Mouse (Mus musculus): Measurements from ENCODE around the gene Slx1b.
"Not testable (repeated sequence)": the region's sequence is repeated elsewhere in the genome, so short reads cannot be mapped to it uniquely, and the experiment has no call there.

Gene Slx1b

DNA sequence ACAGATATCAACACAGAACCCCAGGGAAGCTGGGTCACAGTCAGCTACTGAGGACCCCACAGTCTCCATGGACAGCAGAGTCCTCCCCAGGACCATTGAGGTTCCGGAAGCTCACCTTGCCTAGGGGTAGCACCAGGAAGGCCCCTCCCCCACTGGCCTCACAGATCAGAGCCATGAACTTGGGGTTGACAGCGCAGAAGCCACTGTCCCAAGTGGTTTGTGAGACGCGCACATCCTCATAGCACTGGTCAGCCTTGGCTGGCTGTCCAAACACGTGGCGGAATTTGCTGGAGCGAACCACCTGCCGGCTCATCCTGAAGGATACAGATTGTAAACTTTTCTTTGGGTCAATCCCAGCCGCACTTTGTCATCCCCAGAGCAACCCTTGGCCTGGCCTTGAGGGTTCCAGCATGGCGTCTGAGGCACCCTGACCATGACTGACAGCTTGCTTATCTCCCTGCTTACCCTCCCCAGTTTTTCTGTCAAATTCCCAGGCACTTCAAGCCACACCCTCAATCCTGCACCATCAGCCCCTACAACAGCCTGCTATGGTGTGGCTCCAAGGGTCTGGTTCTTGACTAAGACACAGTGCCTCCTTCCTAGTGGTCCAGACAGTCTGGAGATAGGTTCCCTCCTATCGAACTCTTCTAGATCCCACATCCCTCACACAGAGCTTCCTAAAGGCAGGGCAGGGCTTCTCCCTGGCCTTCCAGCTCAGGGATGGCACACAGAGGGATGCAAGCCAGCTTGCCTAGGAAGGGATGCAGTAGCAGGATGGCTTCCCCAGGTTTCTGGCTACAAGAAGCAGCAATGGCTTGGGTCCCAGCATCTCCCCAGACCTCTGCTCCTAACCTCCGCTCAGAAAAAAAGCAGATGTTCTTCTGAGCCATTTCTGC is 7.5 kb upstream of the Slx1b start:
- DNase-seq = no peak

DNA sequence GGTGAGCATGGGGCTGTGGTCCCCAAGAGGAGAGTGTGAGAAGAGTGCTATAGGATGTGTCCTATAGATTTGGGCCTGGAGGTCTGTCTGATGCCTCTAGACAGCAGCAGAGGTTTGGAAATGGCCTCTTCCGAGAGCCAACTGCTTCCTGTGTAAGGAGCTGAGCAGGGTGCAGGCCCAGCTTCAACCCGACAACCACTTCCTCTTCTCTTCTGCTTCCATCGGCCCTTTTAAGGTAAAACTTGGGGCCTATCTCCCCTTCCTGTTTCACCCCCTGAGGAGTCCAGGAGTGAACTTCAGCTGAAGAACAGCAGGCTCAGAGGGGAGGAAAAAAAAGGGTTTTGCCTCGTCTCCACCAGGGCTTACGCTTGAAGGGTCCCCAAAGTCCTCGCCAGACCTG is 6.8 kb upstream of the Slx1b start:
- DNase-seq = no peak

DNA sequence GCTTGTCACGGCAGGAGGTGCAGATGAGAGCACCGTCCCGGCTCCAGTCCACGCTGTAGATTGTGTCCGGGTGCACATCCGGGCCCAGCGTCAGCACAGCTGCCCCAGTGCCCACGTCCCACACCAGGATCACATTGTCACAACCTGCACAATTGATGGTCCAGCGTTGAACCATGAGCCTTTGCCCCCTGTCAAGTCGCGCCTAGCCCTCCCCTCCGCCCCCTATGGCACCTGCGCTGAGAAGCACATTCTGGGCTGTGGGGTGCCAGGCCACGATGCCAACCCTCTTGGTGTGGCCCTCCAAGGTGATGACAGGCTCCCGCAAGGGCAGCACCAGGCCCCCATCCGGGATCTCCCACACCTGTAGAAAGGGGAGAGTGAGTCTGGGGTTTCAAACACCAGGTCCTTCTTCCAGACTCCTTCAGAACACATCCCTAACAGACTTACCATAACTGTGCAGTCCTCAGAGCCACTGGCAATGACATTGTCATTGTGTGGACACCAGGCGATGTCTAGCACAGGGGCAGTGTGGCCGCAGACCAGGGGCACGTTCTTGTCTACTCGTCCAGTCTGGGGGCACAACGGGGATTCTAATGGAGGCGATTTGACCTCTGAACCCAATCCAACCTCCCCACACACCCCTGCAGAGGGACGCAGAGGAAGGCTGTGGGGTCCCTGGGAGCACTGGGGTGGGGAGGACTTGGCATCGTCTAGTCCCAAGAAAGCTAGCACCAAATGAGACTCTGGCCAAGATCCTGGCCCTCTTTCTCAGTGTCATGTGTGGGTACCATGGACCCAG is 6.2 kb upstream of the Slx1b start:
- DNase-seq = no peak

DNA sequence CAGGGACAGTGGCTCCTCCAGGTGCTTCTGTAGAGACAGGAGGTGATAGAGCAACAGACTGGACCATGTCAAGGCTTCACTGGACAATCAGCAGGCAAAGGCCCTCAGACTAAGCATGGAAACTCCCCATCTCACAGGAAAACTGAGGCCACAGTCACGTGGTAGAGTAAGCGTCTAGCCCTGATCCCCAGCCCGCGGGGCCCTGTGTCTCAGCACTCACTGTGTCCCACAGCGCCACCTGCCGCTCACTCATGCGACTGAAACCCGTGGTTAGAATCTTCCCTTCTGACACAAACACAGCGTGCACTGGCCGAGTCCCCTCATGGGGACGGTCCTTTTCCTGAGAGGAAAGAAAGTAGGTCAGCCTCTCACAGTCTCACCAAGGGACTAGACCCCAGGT is 5.5 kb upstream of the Slx1b start:
- peak; percentile 94 for DNase-seq

DNA sequence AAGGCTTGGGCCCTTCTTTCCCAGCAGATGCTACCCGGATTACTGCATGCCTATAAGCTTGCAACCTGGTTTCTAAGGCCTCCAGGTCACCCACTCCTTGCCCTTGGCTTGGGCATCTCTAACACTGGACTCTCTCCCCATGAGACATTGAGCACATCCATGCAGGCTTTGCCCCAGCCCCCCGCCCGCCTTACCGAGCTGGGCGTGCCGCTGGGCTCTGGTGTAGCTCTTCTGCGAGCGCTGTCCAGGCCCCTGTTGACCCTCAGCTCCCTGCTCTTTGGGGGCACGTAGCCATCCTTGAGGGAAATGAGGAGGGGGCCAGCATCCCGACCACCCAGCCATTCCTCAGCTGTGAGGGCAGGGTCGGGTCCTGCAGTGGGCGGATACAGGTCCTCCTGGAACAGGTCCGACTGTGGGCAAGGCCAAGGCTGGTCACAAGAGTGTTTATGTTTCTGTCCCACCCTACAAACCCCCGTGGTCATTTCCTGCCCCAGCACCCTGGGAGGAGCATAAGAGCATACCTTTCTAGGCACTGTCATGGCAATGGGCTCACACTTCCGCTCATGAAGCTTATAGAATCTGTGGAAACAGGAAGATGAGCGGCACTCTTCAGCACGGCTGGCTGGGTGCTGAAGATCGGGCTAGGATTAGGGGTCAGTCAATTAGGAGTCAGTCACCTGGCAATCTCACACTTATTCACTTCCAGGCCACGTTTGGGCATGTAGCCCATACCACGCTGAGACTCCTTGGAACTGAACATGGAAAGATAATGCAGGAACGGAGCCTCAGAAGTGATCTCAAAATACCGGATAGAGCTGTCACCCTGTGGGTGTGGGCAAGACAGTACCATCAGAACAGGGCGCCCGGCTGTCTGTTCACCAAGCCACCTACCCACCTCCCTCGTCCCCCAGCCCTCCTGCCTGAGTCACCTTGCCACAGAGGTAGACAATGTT is 4.8 kb upstream of the Slx1b start:
- no peak for DNase-seq

DNA sequence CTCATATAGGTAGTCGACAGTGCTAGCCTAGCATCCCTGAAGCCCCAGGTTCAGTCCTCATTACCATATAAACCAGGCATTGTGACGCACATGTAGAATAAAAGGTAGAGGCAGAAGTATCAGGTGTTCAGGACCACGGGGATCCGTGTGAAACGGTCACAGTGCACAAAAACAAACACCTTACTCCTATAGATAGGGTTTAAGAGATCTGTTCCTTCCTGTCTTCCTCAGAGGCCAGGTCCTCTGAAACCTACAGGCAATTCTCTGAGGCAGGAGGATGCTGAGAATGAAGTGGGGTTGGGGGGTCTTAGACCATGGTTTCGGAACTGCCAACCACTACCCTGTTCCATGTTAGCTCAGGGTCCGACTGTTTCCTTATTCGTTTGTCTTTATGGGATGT is 2.3 kb upstream of the Slx1b start:
- DNase-seq = no peak

DNA sequence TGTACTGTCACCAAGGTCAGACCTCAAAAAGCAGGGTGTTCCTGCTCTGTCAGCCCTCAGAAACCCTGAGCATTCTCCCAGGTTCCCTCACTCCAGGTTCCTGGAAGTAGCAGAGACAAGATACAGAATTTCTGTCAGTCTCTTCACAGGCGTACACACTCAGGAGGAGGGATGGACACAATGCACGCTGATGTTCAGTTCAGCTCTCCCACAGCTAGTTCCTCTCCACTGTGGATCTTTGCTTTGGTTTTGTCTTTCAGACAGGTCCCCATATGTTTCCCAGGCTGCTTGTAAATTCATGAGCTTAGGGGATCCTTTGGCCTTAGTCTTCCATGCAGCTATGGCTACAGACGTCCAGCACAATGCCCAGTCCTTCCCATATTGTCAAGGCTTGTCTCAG is 1.3 kb upstream of the Slx1b start:
- no peak for DNase-seq

DNA sequence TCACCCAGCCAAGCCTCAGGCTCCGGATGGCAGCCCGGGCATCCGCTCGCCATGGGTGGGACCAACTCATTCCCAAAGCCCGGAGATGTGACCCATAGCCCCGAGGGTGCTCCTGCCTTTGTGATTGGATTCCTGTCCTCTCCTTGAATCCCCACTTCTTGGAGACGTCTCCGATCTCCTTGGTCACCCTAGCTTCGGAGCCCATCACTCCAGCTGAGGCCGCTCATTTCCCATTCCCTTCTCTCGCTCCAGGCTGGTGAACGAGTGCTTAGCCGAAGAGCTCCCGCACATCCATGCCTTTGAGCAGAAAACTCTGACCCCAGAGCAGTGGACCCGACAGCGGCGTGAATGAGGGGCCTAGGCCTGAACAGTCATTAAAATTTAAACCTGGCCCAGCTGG is 719 bp upstream of the Slx1b start:
- no peak for DNase-seq

DNA sequence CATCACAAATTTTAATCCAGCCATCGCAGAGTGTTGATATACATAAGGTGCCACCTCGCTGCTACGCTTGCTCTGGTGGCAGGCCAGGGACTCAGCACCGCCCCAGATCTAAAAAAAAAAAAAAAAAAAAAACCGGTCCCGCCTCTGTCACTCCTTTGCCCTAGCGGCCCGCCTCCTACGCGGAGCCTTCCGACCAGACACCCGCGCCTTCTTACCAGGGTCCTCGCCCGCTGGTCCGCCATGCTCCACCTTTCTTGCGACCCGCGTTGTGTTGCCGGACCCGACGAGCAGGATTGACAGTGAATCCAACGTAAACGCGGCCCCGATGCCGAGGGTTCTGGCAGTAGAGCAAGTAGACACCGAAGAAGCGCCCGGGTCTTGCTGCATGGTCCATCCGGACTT is 373 bp downstream of the Slx1b start, which contains the start of gene Bola2:
Gene Bola2 (plus strand): TSS at position 192 of the 402 bp plus-strand sequence.
- DNase-seq = peak; percentile 73

DNA sequence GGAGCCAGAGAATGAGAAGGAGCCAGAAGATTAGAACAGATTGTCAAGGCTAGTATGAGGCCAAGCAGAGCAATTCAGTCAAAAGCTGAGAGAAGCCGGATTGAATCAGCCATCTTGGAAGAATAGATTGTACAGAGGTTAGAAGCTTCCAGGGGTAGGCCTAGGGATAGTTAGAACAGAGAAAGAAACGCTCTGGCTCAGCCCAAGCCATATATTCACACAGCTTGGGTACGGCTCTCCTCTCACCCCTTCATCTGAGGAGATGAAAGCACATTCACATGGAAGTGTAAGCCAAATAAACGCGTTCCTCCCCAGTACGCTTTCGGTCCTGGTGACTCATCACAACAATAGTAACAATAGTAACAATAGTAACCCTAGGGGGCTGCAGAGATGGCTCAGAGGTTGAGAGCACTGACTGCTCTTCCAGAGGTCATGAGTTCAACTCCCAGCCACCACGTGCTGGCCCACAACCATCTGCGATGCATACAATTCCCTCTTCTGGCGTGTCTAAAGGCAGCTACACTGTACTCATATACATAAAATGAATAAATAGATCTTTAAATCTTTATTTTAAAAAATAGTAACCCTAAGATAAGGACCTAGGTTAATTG is 1.0 kb downstream of the Slx1b start:
- DNase-seq = no peak

DNA sequence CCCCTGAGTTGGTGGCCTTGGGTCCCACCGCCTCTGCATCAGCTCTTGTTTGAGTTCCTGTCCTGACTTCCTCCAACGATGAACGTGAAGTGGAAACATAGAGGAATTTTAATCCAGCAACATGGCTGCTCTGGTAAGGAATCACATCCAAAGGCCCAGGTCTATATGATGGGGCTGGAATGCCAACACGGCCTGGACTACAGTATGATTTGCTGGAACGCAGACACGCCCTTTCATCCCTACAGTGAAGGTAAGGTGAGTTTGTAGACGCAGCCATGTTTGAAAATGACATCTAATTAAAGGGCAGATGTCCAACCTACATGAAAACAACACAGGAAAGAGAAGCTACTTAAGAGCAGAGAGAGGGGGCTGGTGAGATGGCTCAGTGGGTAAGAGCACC is 1.8 kb downstream of the Slx1b start:
- DNase-seq = no peak

DNA sequence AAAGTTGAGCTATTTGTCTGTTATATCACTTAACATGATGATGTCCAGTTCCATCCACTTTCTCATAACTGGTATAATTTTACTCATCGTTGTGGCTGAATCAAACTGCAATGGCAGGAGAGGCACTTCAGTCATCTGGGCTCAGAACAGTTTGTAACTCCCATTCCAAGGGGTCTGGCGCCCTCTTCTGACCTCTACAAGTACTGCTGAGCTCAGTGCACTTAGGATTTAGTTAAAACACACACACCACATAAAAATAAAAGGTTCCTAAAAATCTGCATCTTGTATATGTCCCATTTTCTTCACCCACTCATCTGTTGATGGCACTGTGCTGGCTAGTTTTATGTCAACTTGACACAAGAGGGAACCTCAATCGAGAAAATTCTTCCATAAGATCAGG is 2.3 kb downstream of the Slx1b start:
- peak; percentile 93 for DNase-seq

DNA sequence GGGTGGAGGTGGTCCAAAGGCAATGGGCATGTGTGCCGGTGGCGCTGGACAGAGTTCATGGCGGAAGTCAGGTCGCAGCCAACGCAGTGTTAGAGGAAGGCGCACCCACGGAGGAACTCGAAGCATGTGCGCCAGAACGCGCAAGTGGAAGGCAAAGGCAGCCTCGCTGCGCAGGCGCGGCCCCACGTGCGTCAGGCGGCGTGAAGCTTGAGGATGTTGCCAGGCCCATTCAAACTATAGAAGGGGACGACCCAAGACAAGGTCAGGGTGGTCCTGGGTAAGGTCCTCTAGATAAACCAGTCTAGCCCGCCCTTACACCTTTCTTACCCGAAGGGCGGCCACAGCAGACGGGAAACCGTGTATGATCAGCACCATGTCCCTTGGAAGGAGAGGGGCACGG is 3.2 kb downstream of the Slx1b start:
- no peak for DNase-seq

DNA sequence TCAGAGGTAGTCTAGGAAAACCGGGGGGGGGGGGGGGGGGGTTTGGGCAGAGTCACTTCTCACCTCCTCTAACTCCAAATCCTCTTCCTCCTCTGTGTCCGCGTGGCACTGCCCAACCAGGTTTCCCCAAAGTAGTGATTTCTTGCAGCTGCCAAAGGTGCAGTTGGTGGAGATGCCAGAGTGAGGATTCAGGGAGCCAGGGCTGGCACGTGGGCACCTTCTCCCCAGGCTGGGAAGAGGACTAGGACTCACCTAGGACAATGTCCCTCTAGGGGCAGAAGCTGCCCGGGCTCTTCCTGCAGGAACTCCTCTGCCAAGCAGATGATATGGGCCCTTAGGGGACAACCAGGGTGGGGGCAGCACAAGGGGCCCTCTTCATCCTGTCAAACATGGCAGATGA is 3.9 kb downstream of the Slx1b start:
- no peak for DNase-seq

DNA sequence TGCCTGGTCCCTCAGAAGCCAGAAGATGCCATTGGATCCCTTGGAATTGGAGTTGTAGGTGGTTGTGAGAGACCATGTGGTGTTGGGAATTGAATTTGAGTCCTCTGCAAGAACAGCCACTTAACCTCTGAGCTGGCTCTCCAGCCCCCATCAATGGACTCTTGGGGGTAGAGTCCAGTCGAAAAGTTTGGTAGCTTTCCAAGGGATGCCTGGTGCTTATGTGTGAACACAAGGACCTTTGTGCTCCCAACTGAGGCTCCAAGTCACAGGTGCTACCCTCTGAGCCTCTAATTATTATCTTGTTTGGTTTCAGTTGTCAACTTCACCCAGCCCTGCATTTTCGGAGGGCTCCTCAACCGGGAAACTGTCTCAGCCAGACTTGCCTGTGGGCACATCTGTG is 4.8 kb downstream of the Slx1b start:
- no peak for DNase-seq

DNA sequence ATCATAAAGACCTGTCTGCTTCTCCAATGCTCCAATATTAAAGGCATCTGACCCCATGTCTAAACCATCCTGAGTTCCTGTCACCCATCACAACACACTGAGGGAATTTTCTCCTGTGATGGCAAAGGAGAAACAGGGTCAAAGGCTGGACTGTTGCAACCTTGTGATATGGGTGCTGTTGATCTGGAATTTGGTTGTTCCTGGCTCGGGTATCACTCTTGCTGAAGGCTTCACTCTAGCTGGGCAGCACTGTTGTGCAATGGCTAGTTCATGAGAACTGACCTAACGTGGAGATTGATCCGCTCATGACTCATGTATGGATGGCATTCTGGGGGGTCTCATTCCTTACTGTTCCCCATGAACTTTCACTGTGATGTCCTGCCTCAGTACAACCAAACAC is 6.6 kb downstream of the Slx1b start:
- DNase-seq = no peak

DNA sequence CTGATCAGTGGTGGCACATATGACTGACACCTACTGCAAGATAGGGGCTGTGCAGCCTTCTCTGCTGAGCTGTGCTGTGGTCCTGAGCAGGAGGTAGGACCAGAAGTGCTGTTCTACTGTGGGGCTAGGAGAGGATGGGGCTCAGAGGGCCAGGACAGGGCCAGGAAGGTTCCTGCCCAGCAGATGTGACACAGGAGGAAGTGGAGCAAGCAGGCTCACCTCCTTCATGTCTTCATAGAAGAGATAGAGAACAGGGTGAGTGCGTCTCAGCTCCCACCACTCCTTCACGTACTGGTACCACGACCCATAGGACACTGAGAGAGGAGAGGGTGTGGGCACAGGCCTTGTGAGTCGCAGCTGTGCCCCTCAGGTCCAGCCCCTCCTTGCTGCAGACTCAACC is 7.4 kb downstream of the Slx1b start:
- not testable (repeated sequence) for DNase-seq

DNA sequence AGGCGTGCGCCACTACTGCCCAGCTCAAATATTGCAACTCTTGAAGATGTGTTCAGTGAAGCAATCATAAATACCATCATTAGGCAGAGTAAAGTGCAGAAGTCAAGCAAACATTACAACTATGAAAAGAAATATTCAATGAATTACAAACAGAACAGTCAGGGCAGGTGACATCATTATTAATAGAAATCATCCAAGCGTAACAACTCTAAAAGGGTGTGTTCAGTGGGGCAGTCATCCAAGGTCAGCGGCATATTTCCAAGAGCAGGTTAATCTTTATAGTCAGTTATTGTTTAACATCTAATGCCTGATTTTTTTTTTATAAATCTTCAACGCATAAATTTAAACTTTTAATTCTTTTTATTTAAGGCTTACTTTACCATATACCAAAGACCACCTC is 14.4 kb downstream of the Slx1b start:
- DNase-seq = no peak

DNA sequence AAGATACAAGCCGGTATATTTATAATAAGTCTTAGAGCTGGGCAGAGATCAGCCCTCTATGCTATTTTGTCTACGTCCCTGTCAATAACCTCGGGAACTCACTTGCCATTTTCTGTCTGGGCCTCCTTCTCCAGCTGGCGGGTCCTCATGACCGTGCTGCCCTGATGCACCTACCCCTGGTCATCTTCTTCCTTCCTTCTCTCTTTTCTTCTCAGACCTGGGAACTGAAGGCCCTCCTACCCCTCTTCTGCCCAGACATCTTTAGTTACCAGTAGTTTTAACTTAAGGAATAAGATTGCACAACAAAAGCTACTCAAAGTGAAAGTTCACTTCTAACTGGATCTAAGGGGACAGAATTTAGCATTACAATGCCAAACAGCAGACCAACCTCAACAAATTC is 15.9 kb downstream of the Slx1b start:
- DNase-seq = no peak

DNA sequence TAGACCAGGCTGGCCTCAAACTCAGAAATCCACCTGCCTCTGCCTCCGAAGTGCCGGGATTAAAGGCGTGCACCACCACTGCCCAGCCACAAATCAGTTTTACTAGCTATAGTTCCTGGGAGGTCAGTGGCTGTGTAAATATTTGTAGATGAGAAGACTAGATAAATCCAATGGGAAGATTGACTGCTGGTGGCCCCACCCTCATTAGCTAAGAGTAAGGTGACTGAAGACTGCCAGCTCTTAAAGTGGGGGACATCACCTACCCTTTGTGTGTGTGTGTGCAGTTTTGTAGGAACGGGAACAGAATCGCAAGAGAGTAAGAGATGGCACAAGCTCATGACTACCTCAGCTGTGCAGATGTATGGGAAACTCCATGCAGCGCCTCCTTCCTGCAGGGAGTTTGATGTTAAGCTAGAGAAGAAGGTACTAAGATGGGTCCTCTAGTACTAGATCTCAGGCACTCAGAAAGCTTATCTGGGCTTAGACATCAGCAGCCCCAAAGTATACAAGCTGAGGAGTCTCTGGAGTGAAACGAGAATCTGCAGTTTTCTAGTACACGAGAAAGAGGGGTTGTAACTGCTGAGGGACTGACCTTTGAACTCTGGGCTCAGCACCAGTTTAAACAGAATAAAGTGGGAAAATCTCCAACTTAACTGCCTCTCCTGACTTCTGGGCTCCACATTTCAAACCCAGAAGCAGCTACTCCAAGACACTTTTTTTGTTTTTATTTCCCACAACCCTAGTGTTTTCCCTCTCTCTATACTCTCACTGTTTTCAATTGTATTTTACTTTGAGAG is 16.8 kb downstream of the Slx1b start:
- no peak for DNase-seq

DNA sequence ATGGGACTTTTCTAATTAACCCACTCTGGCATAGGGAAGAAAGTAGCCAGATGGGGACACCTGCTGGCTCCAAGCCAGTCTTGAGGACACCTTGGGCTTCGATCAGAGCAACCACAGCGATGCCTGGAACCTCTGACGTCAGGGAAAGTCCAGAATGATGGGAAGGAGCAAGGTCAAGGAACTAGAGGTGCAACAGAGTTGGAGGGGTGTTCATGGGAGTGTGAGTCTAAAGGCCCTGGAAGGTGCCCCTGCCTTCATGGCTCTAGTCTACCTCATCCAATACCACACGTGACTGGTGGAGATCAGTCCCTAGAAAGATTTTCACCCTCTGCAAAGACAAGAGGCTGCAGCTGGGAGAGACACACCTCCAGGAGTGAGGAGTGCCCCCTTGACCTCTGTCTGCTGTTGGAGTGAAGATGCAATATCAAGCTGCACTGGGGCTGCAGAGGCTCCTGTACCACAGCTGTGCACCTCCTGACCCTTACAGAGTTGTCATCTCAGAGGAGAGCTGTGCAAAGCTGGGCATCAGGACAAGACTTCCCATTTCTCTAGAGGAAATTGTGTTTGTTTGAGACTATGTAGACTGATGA is 18.9 kb downstream of the Slx1b start:
- no peak for DNase-seq

Measured in lung, postnatal 14 days (tissue).